In genomic region chrX:51658236-51658635, GRCm38 (mm10) we compare ENCODE assay signal across 25 mouse cellular contexts. TPM values are rescaled to one million over a fixed set of nuclear protein-coding genes. Genes with fewer than 3 reads are reported as not detected.
A peak's percentile ranks its signal among the peaks of the same experiment; 100 is the strongest.
DNase-seq lines count a peak whose midpoint lies in the region; ATAC-seq and TF ChIP-seq lines count a peak whose summit lies in the region.
"Had no signal": no experiment of that assay in that cellular context is flagged by ENCODE, and none has a peak within 500 bp of the region (broad histone marks: within the 10 kb centered on the region; RNA-seq: fewer than 3 reads in every experiment).

No protein-coding gene starts in this region.

- no peak overlapping the region for H3K4me2 ChIP-seq in forebrain, embryonic 16.5 days (ENCODE audit: low read length)
- no peak overlapping the region for H3K4me2 ChIP-seq in forebrain, embryonic 15.5 days (replicated peaks)
- H3K4me2 ChIP-seq in hindbrain, postnatal 0 days (ENCODE audit: low read depth, low read length): no peak overlapping the region
- H3K4me2 ChIP-seq in hindbrain, embryonic 16.5 days (ENCODE audit: low read length): no peak overlapping the region
- H3K4me2 ChIP-seq: embryonic facial prominence, embryonic 12.5 days; heart, embryonic 12.5 days; hindbrain, embryonic 13.5 days; limb, embryonic 12.5 days; liver, embryonic 11.5 days; neural tube, embryonic 15.5 days had no signal

- H3K9ac ChIP-seq in forebrain, embryonic 16.5 days (replicated peaks; ENCODE audit: low read depth, low read length): no peak overlapping the region
- H3K9ac ChIP-seq in forebrain, embryonic 15.5 days (replicated peaks): no peak overlapping the region
- H3K9ac ChIP-seq in hindbrain, postnatal 0 days (replicated peaks; ENCODE audit: low read length): no peak overlapping the region
- H3K9ac ChIP-seq in hindbrain, embryonic 16.5 days (ENCODE audit: low read depth, low read length): no peak overlapping the region
- H3K9ac ChIP-seq: embryonic facial prominence, embryonic 12.5 days; heart, embryonic 12.5 days; hindbrain, embryonic 13.5 days; limb, embryonic 12.5 days; liver, postnatal 0 days; neural tube, embryonic 15.5 days had no signal

- DNase-seq in hindbrain, postnatal 0 days (ENCODE audit: low spot score): peak; percentile 24
- DNase-seq in adipocyte (ENCODE audit: low spot score): peak; percentile 32
- no peak for DNase-seq in adrenal gland, postnatal 10 days
- DNase-seq: adrenal gland, postnatal 25 days; heart, adult 11 months; kidney, adult 2 months; kidney, postnatal 14 days; liver, postnatal 0 days; right cerebral cortex, adult 18-20 months; right cerebral cortex, postnatal 4 days; thymus, postnatal 25 days had no signal

- 29% methylated on average over 2 of the region's 2 CpGs for WGBS in forebrain, embryonic 16.5 days
- WGBS in forebrain, embryonic 15.5 days: 31% methylated on average over 2 of the region's 2 CpGs
- 46% methylated on average over 2 of the region's 2 CpGs for WGBS in hindbrain, postnatal 0 days
- WGBS in hindbrain, embryonic 16.5 days: 21% methylated on average over 2 of the region's 2 CpGs

- H3K27me3 ChIP-seq in forebrain, embryonic 16.5 days (replicated peaks; ENCODE audit: control insufficient read depth, insufficient read depth, low read length): no peaks in the 10 kb centered on the region
- H3K27me3 ChIP-seq in forebrain, embryonic 15.5 days: no peaks in the 10 kb centered on the region
- H3K27me3 ChIP-seq in hindbrain, postnatal 0 days (ENCODE audit: insufficient read depth, low read length): no peaks in the 10 kb centered on the region
- no peaks in the 10 kb centered on the region for H3K27me3 ChIP-seq in hindbrain, embryonic 16.5 days (replicated peaks; ENCODE audit: control insufficient read depth, insufficient read depth, low read length)
- H3K27me3 ChIP-seq: embryonic facial prominence, embryonic 12.5 days; heart, embryonic 12.5 days; hindbrain, embryonic 13.5 days; neural tube, embryonic 15.5 days had no signal

- no peaks in the 10 kb centered on the region for H3K4me1 ChIP-seq in forebrain, embryonic 16.5 days (replicated peaks; ENCODE audit: control insufficient read depth, insufficient read depth, low read length)
- H3K4me1 ChIP-seq in forebrain, embryonic 15.5 days: no peaks in the 10 kb centered on the region
- H3K4me1 ChIP-seq in hindbrain, postnatal 0 days (ENCODE audit: insufficient read depth, low read length): no peaks in the 10 kb centered on the region
- no peaks in the 10 kb centered on the region for H3K4me1 ChIP-seq in hindbrain, embryonic 16.5 days (ENCODE audit: control insufficient read depth, insufficient read depth, low read depth, low read length)
- no peaks in the 10 kb centered on the region for H3K4me1 ChIP-seq in embryonic fibroblast, embryonic 13.5 days (ENCODE audit: control insufficient read depth, insufficient read depth, low read length)
- H3K4me1 ChIP-seq: embryonic facial prominence, embryonic 12.5 days; heart, embryonic 12.5 days; hindbrain, embryonic 13.5 days; limb, embryonic 12.5 days; neural tube, embryonic 15.5 days had no signal

- peak; percentile 28; the same call in 1 of the 2 replicates for ATAC-seq in forebrain, embryonic 16.5 days
- ATAC-seq in forebrain, embryonic 15.5 days (replicated peaks): no peak
- ATAC-seq in hindbrain, postnatal 0 days: no peak
- ATAC-seq in hindbrain, embryonic 16.5 days: no peak; the same call in 1 of the 2 replicates
- ATAC-seq: liver, postnatal 0 days; lung, postnatal 0 days; midbrain, embryonic 16.5 days had no signal

- TF ChIP-seq CTCF in hindbrain, postnatal 0 days (IDR thresholded peaks at IDR 0.05; ENCODE audit: low read depth): no peak
- TF ChIP-seq CTCF in embryonic fibroblast, embryonic 13.5 days (IDR thresholded peaks at IDR 0.05; ENCODE audit: borderline replicate concordance, insufficient read depth, low read length): no peak

- no peaks in the 10 kb centered on the region for H3K36me3 ChIP-seq in forebrain, embryonic 16.5 days (ENCODE audit: control insufficient read depth, insufficient read depth)
- no peaks in the 10 kb centered on the region for H3K36me3 ChIP-seq in forebrain, embryonic 15.5 days
- no peaks in the 10 kb centered on the region for H3K36me3 ChIP-seq in hindbrain, postnatal 0 days (ENCODE audit: insufficient read depth, low read length)
- H3K36me3 ChIP-seq in hindbrain, embryonic 16.5 days (ENCODE audit: control insufficient read depth, insufficient read depth, low read length): no peaks in the 10 kb centered on the region
- H3K36me3 ChIP-seq: embryonic facial prominence, embryonic 12.5 days; heart, embryonic 12.5 days; hindbrain, embryonic 13.5 days; limb, embryonic 12.5 days; neural tube, embryonic 15.5 days had no signal

- no peaks in the 10 kb centered on the region for H3K9me3 ChIP-seq in forebrain, embryonic 16.5 days (ENCODE audit: control insufficient read depth, low read length)
- no peaks in the 10 kb centered on the region for H3K9me3 ChIP-seq in forebrain, embryonic 15.5 days
- no peaks in the 10 kb centered on the region for H3K9me3 ChIP-seq in hindbrain, postnatal 0 days (ENCODE audit: low read length)
- H3K9me3 ChIP-seq in hindbrain, embryonic 16.5 days (ENCODE audit: control insufficient read depth, low read length): no peaks in the 10 kb centered on the region
- H3K9me3 ChIP-seq: embryonic facial prominence, embryonic 12.5 days; heart, embryonic 12.5 days; hindbrain, embryonic 13.5 days; limb, embryonic 12.5 days; neural tube, embryonic 15.5 days had no signal

- no peak overlapping the region for H3K27ac ChIP-seq in forebrain, embryonic 16.5 days (ENCODE audit: low read length)
- no peak overlapping the region for H3K27ac ChIP-seq in forebrain, embryonic 15.5 days (replicated peaks)
- H3K27ac ChIP-seq in hindbrain, postnatal 0 days: no peak overlapping the region
- H3K27ac ChIP-seq in hindbrain, embryonic 16.5 days (ENCODE audit: low read depth, low read length): no peak overlapping the region
- H3K27ac ChIP-seq in embryonic fibroblast, embryonic 13.5 days (ENCODE audit: insufficient read depth, low read length): peak overlapping the region; percentile 38; the same call in 1 of the 2 replicates
- H3K27ac ChIP-seq: embryonic facial prominence, embryonic 12.5 days; hindbrain, embryonic 13.5 days; limb, embryonic 12.5 days; macrophage; neural tube, embryonic 15.5 days had no signal

- TF ChIP-seq POLR2A in embryonic fibroblast, embryonic 13.5 days (IDR thresholded peaks at IDR 0.05; ENCODE audit: low read depth, low read length): no peak

- no peak overlapping the region for H3K4me3 ChIP-seq in forebrain, embryonic 16.5 days (replicated peaks; ENCODE audit: low read length)
- no peak overlapping the region for H3K4me3 ChIP-seq in forebrain, embryonic 15.5 days
- H3K4me3 ChIP-seq in hindbrain, postnatal 0 days (ENCODE audit: low read length): no peak overlapping the region
- no peak overlapping the region for H3K4me3 ChIP-seq in hindbrain, embryonic 16.5 days (ENCODE audit: low read length)
- no peak overlapping the region for H3K4me3 ChIP-seq in embryonic fibroblast, embryonic 13.5 days (ENCODE audit: insufficient read depth, low read length)
- H3K4me3 ChIP-seq: embryonic facial prominence, embryonic 12.5 days; heart, embryonic 12.5 days; hindbrain, embryonic 13.5 days; limb, embryonic 12.5 days; neural tube, embryonic 15.5 days had no signal

RNA-seq across cellular contexts. Expression of gene Hs6st2, which starts 23.4 kb away (rescaled TPM):
- polyA plus RNA-seq in forebrain, embryonic 16.5 days (2015; fragmentation: Nextera tagmentation; extraction: Ambion mirVana): 58.7 and 67.2 TPM in 2 replicates
- polyA plus RNA-seq in forebrain, embryonic 15.5 days (2015; fragmentation: Nextera tagmentation; extraction: Ambion mirVana): 49.3 and 50.4 TPM in 2 replicates
- total RNA-seq in hindbrain, postnatal 0 days (2014; rRNA removed): 49.7 and 65.7 TPM in 2 replicates
- polyA plus RNA-seq in hindbrain, postnatal 0 days (2015; fragmentation: Nextera tagmentation; extraction: Ambion mirVana): 43.5 and 46.5 TPM in 2 replicates
- 49.7 and 52.1 TPM in 2 replicates for polyA plus RNA-seq in hindbrain, embryonic 16.5 days (2015; fragmentation: Nextera tagmentation; extraction: Ambion mirVana)
- polyA plus RNA-seq in embryonic fibroblast, embryonic 13.5 days (2011; ENCODE audit: insufficient read length, low read depth, missing spikeins): 86.7 and 96.6 TPM in 2 replicates
- 1 to 10 TPM; 5.1 to 5.8 TPM for total RNA-seq in adrenal gland, postnatal 10 days (2021)
- total RNA-seq: MEL had no signal
- polyA plus RNA-seq: macrophage had no signal
